Mouse (Mus musculus) kidney, postnatal 14 days (tissue): ENCODE measurements at regions not wholly inside any gene's neighbourhood (a gene's known extent, or its start where the extent isn't known, plus 50 kb on each side); places are given as distances from the start of the nearest gene placed in this dataset.

Experiments used
- DNase-seq: peaks from one replicate; pipeline ENCODE4 v3.0.0; 2022; ENCODE audit warnings: mixed read lengths

GRCm38 (mm10) chr1:121177136-121177907 lies 155.1 kb downstream of the Insig2 start:
- no peak for DNase-seq

GRCm38 (mm10) chr1:121177908-121178311 lies 154.5 kb downstream of the Insig2 start:
- no peak for DNase-seq

- DNase-seq: no peak
Measured at GRCm38 (mm10) chr1:121178611-121179245, 153.7 kb downstream of the Insig2 start.

DNA sequence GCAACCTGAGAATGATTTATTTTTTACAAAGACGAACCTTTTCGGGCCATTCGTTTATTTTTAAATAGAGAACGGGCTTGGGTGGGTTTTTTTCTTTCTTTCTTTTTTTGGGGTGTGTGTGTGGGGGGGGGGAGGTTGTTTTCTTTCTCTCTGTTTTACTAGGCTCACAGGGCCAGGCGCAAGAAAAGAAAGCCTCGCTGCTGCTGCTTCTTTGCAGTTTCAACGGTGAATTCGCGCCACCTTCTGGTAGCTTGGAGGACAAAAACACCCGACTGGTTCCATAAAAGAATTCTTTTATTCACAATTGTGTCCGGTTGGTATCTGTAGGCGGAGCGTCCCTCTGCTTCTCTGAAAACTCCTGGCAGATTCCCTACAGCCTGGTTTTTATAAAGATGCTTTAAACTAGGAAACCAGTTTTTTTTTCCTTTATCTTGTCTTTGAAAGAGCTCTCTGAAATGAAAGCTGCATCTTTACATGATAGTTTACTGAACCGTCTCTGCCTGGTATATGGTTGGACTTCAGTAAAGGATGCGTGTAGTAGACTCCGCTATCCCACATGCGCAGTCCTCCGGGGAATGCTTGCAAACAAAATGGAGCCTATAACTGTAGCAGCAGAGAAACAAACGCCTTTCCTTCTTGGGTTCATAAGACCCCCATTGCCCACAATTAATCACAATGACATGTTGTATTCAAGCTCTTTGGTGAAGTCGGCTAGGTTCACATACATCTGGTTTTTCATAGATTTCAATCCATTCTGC lies 151.9 kb downstream of the Insig2 start:
- peak; percentile 79 for DNase-seq

- no peak for DNase-seq
Measured at GRCm38 (mm10) chr1:121188895-121189294, 143.5 kb downstream of the Insig2 start.

- DNase-seq: no peak
Measured at GRCm38 (mm10) chr1:121194800-121195199, 137.6 kb downstream of the Insig2 start.

- DNase-seq: no peak
Measured at GRCm38 (mm10) chr1:121215843-121216242, 116.5 kb downstream of the Insig2 start.

DNA sequence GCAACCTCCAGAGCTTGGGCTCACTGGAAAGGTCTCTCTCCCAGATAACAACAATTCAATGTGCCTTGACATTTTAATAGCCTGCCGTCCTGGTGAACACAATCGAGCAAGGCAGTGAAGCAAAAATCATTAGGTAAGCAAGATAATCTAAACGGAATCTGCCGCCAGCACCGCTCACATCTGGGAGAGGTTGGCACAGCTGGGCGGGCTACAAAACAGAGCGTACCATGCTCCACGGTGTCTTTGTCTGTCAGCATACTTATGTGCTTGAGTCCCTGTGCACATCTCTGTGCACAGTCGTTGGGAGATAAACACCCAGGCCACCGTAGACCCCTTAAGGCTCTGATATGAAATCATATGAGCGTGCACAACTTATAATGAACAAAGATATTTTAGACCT lies 108.1 kb downstream of the Insig2 start:
- DNase-seq: no peak

DNA sequence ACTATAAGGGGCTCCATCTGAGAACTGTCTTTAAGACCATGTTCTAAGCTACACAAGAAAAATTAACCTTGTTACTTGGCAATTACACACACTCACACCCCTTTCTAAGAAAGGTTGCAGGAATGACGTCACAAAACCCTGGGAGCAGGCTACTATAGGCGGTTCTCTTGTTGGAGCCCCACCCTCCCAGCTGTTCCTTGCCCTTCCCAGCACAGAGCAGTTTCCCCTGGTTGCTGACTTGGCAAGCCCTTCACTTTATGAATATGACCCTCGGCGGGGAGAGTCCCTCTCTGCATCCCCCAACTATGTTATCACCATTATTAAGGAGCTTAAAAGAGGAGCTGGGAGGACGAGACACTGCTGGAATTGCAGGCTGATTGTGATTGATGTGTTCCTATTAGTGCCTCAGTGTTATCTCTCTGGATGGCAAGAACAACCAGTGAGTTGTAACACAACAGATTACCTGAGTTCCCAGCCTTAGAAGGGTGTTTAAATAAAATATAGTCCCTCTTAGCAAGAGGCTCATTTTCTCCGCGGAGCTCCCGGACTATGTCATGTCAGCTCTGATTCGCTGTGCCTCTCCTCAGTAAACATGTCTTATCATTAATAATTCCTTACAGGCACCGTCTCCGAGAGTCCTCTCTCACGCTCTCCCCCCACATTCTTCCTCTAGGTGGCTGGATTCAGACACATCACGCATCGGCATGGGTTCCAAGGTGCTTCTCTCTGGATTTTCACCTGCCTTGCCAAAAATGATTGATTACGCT lies 105.7 kb downstream of the Insig2 start:
- no peak for DNase-seq

- no peak for DNase-seq
Measured at GRCm38 (mm10) chr1:121227233-121227594, 105.2 kb downstream of the Insig2 start.

DNA sequence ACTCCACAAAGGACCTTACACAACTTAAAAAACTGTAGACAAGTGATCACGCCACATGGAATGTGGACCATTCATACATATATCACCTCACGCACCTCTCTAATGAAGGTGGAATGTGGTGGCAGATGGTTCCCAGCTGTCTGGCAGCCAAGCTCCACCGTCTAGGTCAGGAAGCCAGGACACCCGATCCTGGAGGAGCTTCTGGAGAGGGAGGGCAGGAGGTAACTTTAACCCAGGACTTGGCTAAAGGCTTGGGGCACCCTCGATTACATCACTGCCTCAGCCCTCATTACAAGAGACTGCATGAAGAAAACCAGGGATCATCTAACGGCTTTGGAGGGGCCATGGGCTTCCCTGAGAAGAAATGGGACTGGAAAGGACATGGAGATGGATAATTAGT lies 88.8 kb downstream of the Insig2 start:
- DNase-seq: no peak

DNA sequence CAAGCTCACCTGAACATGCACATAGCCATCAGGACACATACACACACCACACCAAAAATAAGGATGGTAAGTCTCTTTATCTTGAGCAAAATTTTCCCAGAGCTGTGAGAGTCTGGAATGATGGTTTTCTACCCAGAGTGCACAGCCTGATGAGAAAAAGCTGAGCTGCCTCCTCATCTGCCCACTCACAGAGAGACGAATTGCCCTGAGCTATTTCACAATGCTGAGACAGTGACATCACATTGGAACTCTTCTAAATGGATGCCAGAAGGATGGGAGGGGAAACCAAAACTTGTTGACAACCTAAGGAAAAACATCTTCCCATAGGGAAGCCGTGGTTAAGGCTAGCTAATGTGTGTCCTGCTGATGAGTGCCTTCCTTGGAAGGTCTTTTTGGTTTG lies 84.8 kb downstream of the Insig2 start:
- DNase-seq: no peak

DNA sequence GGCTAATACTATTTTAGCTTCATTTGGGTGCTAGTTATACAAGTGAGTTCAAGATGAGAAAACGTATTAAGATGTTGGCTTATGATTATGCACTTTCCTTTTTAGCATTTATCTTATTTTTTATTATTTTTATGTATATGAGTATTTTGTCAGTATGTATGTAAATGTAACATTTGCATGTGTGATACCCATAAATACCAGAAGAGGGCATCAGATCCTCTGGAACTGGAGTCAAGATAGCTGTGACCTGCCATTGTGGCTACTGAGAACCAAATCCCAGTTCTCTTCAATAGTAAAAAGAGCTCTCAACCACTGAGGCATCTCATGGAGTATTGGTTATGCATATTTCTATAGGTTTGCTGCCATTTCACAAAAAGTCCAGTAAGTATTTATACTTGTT lies 83.3 kb downstream of the Insig2 start:
- DNase-seq: no peak

DNA sequence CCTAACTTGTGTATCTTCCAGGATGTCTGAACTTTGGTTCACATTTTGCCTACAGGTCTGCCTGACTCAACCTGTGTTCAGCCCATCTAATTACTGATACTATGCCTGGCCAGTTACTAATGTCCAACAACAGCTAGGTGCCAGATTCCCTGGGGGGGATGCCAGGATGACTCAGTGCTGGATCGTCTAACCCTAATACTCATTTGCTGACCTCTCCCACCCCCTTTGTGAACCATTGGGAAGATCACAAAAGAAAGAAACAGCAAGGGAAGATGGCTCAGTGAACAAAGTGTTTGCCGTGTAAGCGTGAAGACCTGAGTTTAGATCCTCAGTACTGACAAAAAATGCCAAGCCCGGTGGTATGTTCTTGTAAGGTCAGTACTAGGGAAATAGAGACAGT lies 81.7 kb downstream of the Insig2 start:
- DNase-seq: no peak

DNA sequence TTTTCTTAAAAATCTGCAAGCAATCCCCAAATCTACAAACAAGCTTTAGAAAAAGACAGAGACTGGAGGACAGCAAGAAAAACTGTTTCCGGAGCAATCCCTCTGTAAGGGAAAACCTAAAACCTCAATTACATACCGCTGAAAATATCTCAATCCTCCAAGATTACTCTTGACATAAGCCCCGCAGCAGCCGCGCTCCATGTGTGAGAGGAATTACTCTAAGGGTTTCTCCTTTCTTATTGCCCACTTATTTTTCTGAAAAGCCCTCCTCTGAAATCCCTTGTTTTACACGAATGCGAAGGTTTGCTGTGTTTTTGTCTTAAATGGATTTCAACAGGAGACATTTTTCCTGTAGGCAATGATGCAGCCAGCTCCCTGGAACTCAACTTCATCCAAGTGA lies 80.3 kb downstream of the Insig2 start:
- DNase-seq: no peak

GRCm38 (mm10) chr1:121254196-121254595 lies 78.2 kb downstream of the Insig2 start:
- DNase-seq: no peak
